Mouse (Mus musculus) thymus, adult 2 months (tissue): ENCODE measurements around the gene Apobec3. TPM values are rescaled to one million over a fixed set of nuclear protein-coding genes. Genes with fewer than 3 reads are reported as not detected.

ENCODE experiments used
- DNase-seq: peaks from one replicate; pipeline ENCODE4 v3.0.0; 2021
- H3K27ac ChIP-seq: fragments of 200-500 bp; 2 replicates; pipeline ENCODE4 v1.5.1; 2012; ENCODE audit warnings: low read length, control low read depth; ENCODE audit not compliant: control insufficient read depth, insufficient read depth
- H3K27me3 ChIP-seq: fragments of 200-500 bp; 2 replicates; pipeline ENCODE4 v1.6.1; 2012; ENCODE audit warnings: mild to moderate bottlenecking, low read length, moderate library complexity, mixed read lengths; ENCODE audit not compliant: control insufficient read depth, insufficient read depth
- H3K36me3 ChIP-seq: fragments of 200-500 bp; 2 replicates; pipeline ENCODE4 v1.6.1; 2012; ENCODE audit warnings: mild to moderate bottlenecking, low read length, moderate library complexity; ENCODE audit not compliant: control insufficient read depth, insufficient read depth
- H3K4me1 ChIP-seq: fragments of 200-500 bp; replicated peaks from 2 replicates; pipeline ENCODE4 v1.6.1; 2012; ENCODE audit warnings: low read length; ENCODE audit not compliant: control insufficient read depth, insufficient read depth
- H3K4me3 ChIP-seq: fragments of 200-500 bp; 2 replicates; pipeline ENCODE4 v1.5.1; 2012; ENCODE audit warnings: mild to moderate bottlenecking, low read length, control low read depth, moderate library complexity; ENCODE audit not compliant: control insufficient read depth, insufficient read depth
- CTCF ChIP-seq: fragments of 200-500 bp; IDR thresholded peaks from 2 replicates; pipeline ENCODE4 v1.5.1; 2012; ENCODE audit warnings: mild to moderate bottlenecking, control low read depth, low read length, moderate library complexity, borderline replicate concordance; ENCODE audit not compliant: control insufficient read depth, poor library complexity, insufficient read depth; ENCODE audit errors: extremely low read depth
- POLR2A ChIP-seq: fragments of 200-500 bp; IDR thresholded peaks from 2 replicates; pipeline ENCODE4 v1.6.1; 2012; ENCODE audit warnings: mild to moderate bottlenecking, low read length, control low read depth, moderate library complexity; ENCODE audit not compliant: control insufficient read depth, poor library complexity, insufficient read depth; ENCODE audit errors: extremely low read depth
- WGBS: fragments of 180-500 bp; shearing (Covaris S2); methylation state at CpG from one replicate; pipeline ENCODE4 v1.1.7; 2018; 5-methylcytosine and 5-hydroxymethylcytosine counted together
- polyA plus RNA-seq: library from polyadenylated mRNA; depleted of rRNA; stranded (reverse); fragments of >200 nt; gene quantifications from 2 replicates; pipeline ENCODE4 v1.2.3, GENCODE M21; 2012

The Apobec3 gene
- polyA plus RNA-seq, 1 experiment: 92.3 TPM

DNA sequence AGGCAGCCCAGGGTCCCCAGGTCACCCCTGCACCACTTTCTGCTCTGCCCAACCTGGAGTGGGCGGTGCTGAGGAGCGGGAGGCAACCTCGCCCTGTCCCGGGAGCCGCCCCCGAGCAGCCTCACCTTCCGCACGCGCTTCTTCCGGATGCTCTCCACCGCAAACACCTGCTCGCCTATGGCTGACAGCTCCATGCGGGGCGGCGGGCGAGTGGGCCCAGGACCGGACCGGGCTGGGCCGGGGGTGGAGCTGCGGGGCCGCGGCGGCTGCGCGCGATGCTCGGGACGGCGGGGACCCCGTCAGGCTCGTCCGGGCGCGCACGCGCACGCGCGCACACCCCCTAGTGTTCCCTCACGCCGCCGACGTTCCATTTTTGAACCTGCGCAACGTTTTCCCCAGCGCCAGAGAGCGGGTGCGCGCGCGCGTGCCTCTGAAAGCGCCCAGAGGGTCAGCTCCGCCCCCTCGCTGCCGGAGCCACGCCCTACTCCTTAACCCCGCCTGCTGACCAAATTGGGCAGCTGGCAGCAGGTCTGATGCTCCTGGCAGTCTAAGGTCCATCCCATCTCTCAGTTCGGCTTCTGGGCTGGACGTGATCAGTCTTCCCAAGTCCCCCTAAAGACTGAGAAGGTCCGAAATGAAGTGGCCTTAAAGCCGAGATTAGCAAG lies 41.0 kb downstream of the Apobec3 start:
- 1% methylated on average over 61 of the region's 62 CpGs for WGBS
- peaks cover 8% of the 10 kb centered on the region; the same call in 1 of the 2 replicates for H3K27me3 ChIP-seq
- H3K4me3 ChIP-seq: peak overlapping the region; percentile 47
- H3K4me1 ChIP-seq: peaks cover 36% of the 10 kb centered on the region
- peak; percentile 92 for DNase-seq
- TF ChIP-seq CTCF (peak; percentile 23; the same call in 1 of the 2 replicates), POLR2A (peak; percentile 44; the same call in 1 of the 2 replicates)
- H3K27ac ChIP-seq: no peak overlapping the region
- no peaks in the 10 kb centered on the region for H3K36me3 ChIP-seq

DNA sequence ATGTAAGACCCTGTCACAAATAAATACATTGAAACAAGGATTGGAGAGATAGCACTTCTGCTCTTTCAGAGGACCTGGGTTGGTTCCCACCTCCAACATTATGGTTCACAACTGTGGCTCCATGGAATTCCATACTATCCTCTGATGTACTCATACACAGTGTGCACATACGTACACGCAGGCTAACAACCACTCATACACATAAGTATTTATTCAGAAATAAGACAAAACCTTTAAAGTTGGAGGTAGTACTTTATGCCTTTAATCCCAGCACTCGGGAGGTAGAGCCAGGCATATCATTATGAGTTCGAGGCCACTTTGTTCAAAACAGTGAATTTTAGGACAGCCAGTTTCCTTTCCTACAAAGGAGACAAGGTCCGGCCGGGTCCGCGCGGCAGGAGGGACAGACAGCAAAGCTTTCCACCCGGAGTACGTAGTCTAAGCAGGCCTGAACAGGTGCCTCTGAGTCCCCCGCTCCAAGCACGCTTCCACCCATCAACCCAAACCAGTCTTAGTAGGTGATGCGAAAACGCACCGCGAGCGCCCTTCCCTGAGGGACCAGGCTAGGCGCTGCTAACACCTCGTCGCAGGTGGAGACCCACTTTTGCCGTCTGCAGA lies 41.7 kb downstream of the Apobec3 start:
- peak overlapping the region; percentile 13; the same call in 1 of the 2 replicates for H3K4me3 ChIP-seq
- no peaks in the 10 kb centered on the region for H3K36me3 ChIP-seq
- DNase-seq: no peak
- TF ChIP-seq CTCF (no peak; the same call in 1 of the 2 replicates), POLR2A (no peak)
- peaks cover 32% of the 10 kb centered on the region for H3K4me1 ChIP-seq
- no peak overlapping the region for H3K27ac ChIP-seq
- 24% methylated on average over 22 of the region's 22 CpGs for WGBS
- peaks cover 8% of the 10 kb centered on the region; the same call in 1 of the 2 replicates for H3K27me3 ChIP-seq

DNA sequence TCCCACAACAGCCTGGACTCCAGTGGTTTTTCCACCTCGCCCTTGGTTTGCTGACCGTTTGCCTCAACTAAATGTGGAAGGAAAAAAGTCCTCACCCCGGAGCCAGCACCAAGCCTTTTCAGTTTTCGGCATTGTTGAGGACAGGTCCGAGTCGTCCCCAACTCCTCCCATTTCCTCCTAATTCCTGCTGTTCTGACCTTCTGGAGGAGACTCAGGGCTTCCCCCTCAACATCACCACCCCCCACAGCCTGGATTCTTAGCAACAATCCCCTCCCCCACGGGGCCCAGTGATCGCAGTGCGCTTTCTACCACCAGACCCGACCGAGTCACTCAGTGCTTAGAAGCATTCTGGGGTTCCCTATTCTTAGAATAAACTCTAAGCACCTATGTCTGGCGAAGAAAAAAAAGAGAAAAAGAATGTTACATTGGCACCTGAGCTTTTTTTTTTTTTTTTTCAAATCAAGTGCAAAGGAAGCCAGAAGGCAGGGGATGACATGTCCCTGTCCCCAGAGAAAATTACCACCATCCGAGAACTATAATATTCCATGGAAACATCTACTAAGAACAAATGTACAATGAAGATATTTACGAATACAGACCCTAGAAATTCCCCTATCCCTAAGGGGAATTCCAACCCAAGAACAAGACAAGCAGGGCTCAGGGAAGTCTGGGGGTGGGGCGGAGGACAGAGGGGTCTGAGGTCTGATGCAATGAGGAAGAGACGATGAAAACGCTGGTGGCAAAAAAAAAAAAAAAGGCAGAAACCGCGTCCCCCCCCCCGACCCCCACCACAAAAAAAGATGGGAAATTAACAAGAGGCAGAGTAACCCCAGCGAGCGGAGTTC lies 42.4 kb downstream of the Apobec3 start:
- TF ChIP-seq POLR2A: no peak
- no peak for TF ChIP-seq CTCF
- 3% methylated on average over 22 of the region's 22 CpGs for WGBS
- Histone ChIP-seq H3K4me1 (peaks cover 25% of the 10 kb centered on the region), H3K36me3 (no peaks in the 10 kb centered on the region), H3K27me3 (peaks cover 8% of the 10 kb centered on the region; the same call in 1 of the 2 replicates), H3K4me3 (peak overlapping the region; percentile 13; the same call in 1 of the 2 replicates), H3K27ac (no peak overlapping the region)
- no peak for DNase-seq

DNA sequence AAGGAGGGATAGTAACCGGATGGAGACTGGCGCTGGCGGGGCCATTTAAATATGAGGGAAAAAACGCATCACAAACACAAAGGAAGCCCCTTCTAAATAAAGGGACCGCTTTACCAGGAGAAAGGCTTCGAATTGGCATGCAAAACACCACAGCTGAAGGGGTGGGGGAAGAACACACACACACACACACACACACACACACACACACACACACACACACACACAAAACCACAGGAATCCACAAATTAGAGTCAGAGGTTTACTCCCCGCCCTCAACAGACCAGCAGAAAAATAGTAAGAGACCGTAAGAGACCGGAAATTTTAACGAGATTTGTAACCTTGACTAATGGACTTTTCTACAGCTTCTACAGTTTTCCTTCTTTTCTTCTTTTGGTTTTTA lies 43.3 kb downstream of the Apobec3 start:
- TF ChIP-seq CTCF (no peak), POLR2A (no peak)
- DNase-seq: no peak
- Histone ChIP-seq H3K27ac (no peak overlapping the region), H3K4me3 (no peak overlapping the region), H3K4me1 (peaks cover 24% of the 10 kb centered on the region), H3K36me3 (no peaks in the 10 kb centered on the region), H3K27me3 (peaks cover 8% of the 10 kb centered on the region; the same call in 1 of the 2 replicates)
- WGBS: 3% methylated on average over 10 of the region's 10 CpGs

DNA sequence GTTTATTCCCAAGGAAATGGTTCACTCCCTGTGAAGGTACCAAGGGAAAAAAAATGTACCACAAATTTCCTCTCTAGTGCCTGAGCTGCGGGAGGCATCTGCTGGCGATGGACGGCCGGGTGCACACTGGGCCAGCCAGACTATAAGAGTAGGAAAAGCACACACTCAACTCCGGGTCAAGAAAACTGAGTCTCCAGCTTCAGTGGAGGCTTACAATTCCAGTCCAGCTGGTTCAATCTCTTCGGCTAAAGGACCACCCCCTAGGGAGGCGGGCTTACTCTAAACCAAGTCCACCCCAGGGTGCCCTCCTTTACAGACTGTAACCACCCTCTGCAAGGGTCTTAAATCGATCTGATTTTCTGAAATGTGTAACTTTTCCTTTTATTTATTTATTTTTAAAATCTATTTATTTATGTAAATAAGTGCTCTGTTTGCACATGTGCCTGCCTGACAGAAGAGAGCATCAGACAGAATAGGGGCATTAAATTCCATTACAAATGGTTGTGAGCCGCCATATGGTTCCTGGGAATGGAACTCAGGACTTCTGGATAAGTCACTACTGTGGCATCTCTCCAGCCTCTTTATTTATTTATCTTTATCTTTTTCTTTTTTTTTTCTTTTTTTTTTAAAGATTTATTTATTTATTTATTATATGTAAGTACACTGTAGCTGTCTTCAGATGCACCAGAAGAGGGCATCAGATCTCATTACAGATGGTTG lies 44.4 kb downstream of the Apobec3 start:
- 64% methylated on average over 9 of the region's 9 CpGs for WGBS
- TF ChIP-seq CTCF: no peak
- TF ChIP-seq POLR2A: no peak

DNA sequence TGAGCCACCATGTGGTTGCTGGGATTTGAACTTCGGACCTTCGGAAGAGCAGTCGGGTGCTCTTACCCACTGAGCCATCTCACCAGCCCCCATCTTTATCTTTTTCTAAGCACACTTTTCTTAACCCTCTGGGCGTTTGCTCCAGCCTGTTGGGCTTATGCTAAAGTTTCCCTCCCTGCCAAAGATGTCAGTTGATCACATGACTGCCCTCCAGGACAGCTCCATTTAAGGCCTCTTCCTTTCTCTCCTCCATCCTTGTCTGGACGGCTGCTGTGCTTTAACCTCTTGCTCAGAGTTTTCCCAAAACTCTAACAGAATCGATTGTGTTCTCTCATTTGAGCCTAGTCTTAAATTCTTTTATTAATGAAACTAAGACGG lies 44.9 kb downstream of the Apobec3 start:
- H3K4me1 ChIP-seq: peaks cover 19% of the 10 kb centered on the region
- whole genome bisulfite sequencing: 87% methylated on average over 7 of the region's 7 CpGs
- no peak overlapping the region for H3K4me3 ChIP-seq
- TF ChIP-seq POLR2A (no peak), CTCF (no peak)
- peaks cover 8% of the 10 kb centered on the region; the same call in 1 of the 2 replicates for H3K27me3 ChIP-seq
- DNase-seq: no peak
- no peak overlapping the region for H3K27ac ChIP-seq
- no peaks in the 10 kb centered on the region for H3K36me3 ChIP-seq

More for the DNA sequence above, 44.4 kb downstream of the Apobec3 start:
- no peak for DNase-seq
- Histone ChIP-seq H3K4me3 (no peak overlapping the region), H3K4me1 (peaks cover 24% of the 10 kb centered on the region), H3K27me3 (peaks cover 8% of the 10 kb centered on the region; the same call in 1 of the 2 replicates), H3K27ac (no peak overlapping the region), H3K36me3 (no peaks in the 10 kb centered on the region)
